Mouse (Mus musculus) MEL (cell line): ENCODE results near the gene Tatdn3.

Experiments used
- CTCF ChIP-seq, 3 experiments: IDR thresholded peaks in 2 of 3; conservative IDR thresholded peaks in 1 of 3; 2 replicates each; pipeline ENCODE4 v1.5.1; 2011 to 2012; ENCODE audit warnings: low read length in 3 of 3, low read depth in 2 of 3, mild to moderate bottlenecking in 2 of 3, improper control_type of control experiment in 1 of 3, inconsistent platforms in 1 of 3, mixed read lengths in 1 of 3, moderate library complexity in 1 of 3; ENCODE audit not compliant: control insufficient read depth in 1 of 3, insufficient read depth in 1 of 3, poor library complexity in 1 of 3, severe bottlenecking in 1 of 3
- E2F4 ChIP-seq: IDR thresholded peaks from 2 replicates; pipeline ENCODE4 v1.6.1; 2011; ENCODE audit warnings: low read depth, low read length, improper control_type of control experiment, borderline replicate concordance
- ETS1 ChIP-seq: IDR thresholded peaks from 2 replicates; pipeline ENCODE4 v1.6.1; 2012; ENCODE audit warnings: low read depth, mild to moderate bottlenecking, inconsistent platforms, low read length, improper control_type of control experiment, moderate library complexity
- MAX ChIP-seq: IDR thresholded peaks from 2 replicates; pipeline ENCODE4 v1.6.1; 2011; ENCODE audit warnings: low read length, improper control_type of control experiment
- POLR2A ChIP-seq, 2 experiments: IDR thresholded peaks; 2 replicates each; pipeline ENCODE4 v1.6.1; 2011 to 2012; ENCODE audit warnings: low read length in 2 of 2, mild to moderate bottlenecking in 2 of 2, control low read depth in 1 of 2, improper control_type of control experiment in 1 of 2, low read depth in 1 of 2, moderate library complexity in 1 of 2; ENCODE audit not compliant: control insufficient read depth in 1 of 2, insufficient read depth in 1 of 2, poor library complexity in 1 of 2
- POLR2AphosphoS2 ChIP-seq: IDR thresholded peaks from 2 replicates; pipeline ENCODE4 v1.6.1; 2011; ENCODE audit warnings: low read length, improper control_type of control experiment
- ZMIZ1 ChIP-seq: IDR thresholded peaks from 2 replicates; pipeline ENCODE4 v1.6.1; 2012; ENCODE audit warnings: low read depth, mild to moderate bottlenecking, inconsistent platforms, low read length, improper control_type of control experiment, moderate library complexity
- ZNF384 ChIP-seq: IDR thresholded peaks from 2 replicates; pipeline ENCODE4 v1.6.1; 2012; ENCODE audit warnings: low read depth, mild to moderate bottlenecking, inconsistent platforms, low read length, improper control_type of control experiment

- TF ChIP-seq MAX: no peak
- no peak for TF ChIP-seq POLR2AphosphoS2
- TF ChIP-seq ZNF384: no peak
- no peak for TF ChIP-seq CTCF (IDR thresholded peaks at IDR 0.05 in 2 of 3, conservative IDR thresholded peaks at IDR 0.05 in 1 of 3; ENCODE audit: control insufficient read depth in 1 of 3, insufficient read depth in 1 of 3, low read depth in 2 of 3, low read length in 3 of 3, poor library complexity in 1 of 3, severe bottlenecking in 1 of 3)
- no peak for TF ChIP-seq ZMIZ1
- no peak for TF ChIP-seq ETS1
- TF ChIP-seq E2F4: no peak
- TF ChIP-seq POLR2A (IDR thresholded peaks at IDR 0.05; ENCODE audit: control insufficient read depth in 1 of 2, insufficient read depth in 1 of 2, low read depth in 1 of 2, low read length in 2 of 2, poor library complexity in 1 of 2): no peak
Observed at GRCm38 (mm10) chr1:191107306-191107705, 44.6 kb upstream of the Tatdn3 start.
